In the genomic region with DNA sequence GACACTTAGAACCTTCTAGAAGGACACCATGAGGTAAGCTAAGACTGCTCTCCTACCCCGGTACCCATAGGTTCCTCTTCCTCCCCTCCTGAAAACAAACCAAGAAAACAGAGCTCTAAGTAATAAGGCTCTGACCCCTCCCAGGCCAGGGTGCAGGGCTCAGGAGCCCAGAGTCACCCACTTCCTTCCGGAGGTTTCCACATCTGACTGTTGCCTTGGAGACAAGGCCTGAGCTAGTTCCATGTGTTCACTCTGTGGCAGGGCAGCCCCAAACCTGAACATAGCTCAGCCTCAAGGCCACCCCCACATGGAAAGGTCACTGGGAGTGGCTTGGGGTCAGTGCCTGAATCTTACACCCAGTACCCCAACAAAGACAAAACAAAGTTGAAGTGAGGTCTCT, we compare ENCODE assay signal across 9 mouse cellular contexts. TPM values are rescaled to one million over a fixed set of nuclear protein-coding genes. Genes with fewer than 3 reads are reported as not detected.
DNase-seq lines count a peak whose midpoint lies in the region; ATAC-seq and TF ChIP-seq lines count a peak whose summit lies in the region.
"Had no signal": no experiment of that assay in that cellular context is flagged by ENCODE, and none has a peak within 500 bp of the region (broad histone marks: within the 10 kb centered on the region; RNA-seq: fewer than 3 reads in every experiment).

No protein-coding gene starts in this region.

- H3K4me2 ChIP-seq in heart, postnatal 0 days (ENCODE audit: low read depth, low read length): peak overlapping the region; percentile 36; the same call in 1 of the 2 replicates
- H3K4me2 ChIP-seq in liver, embryonic 14.5 days (ENCODE audit: low read depth): peak overlapping the region; percentile 41
- no peak overlapping the region for H3K4me2 ChIP-seq in forebrain, embryonic 14.5 days (ENCODE audit: low read length)
- H3K4me2 ChIP-seq: limb, embryonic 13.5 days had no signal

- no peak overlapping the region for H3K9ac ChIP-seq in heart, postnatal 0 days (replicated peaks; ENCODE audit: low read depth, low read length)
- peak overlapping the region; percentile 47; the same call in 1 of the 2 replicates for H3K9ac ChIP-seq in liver, embryonic 14.5 days (replicated peaks)
- no peak overlapping the region for H3K9ac ChIP-seq in forebrain, embryonic 14.5 days (ENCODE audit: low read length)

- H3K27ac ChIP-seq in heart, postnatal 0 days (ENCODE audit: low read depth): peak overlapping the region; percentile 55; the same call in 1 of the 2 replicates
- peak overlapping the region; percentile 55 for H3K27ac ChIP-seq in liver, embryonic 14.5 days
- no peak overlapping the region for H3K27ac ChIP-seq in forebrain, embryonic 14.5 days (ENCODE audit: low read depth, low read length)

- peaks cover 12% of the 10 kb centered on the region; the same call in 1 of the 2 replicates for H3K4me1 ChIP-seq in heart, postnatal 0 days (ENCODE audit: control insufficient read depth, insufficient read depth)
- H3K4me1 ChIP-seq in liver, embryonic 14.5 days (replicated peaks; ENCODE audit: control insufficient read depth in 2 of 2, insufficient read depth in 2 of 2, low read length in 1 of 2): peaks cover 57 to 70% of the 10 kb centered on the region in 2 experiments
- H3K4me1 ChIP-seq in forebrain, embryonic 14.5 days (ENCODE audit: control insufficient read depth, insufficient read depth, low read length): no peaks in the 10 kb centered on the region; the same call in 1 of the 2 replicates

- peaks cover 24% of the 10 kb centered on the region for H3K36me3 ChIP-seq in heart, postnatal 0 days (replicated peaks; ENCODE audit: control insufficient read depth, insufficient read depth, low read length)
- peaks cover 4% of the 10 kb centered on the region for H3K36me3 ChIP-seq in liver, embryonic 14.5 days (replicated peaks; ENCODE audit: control insufficient read depth, insufficient read depth, low read depth)
- H3K36me3 ChIP-seq in forebrain, embryonic 14.5 days (ENCODE audit: control insufficient read depth, insufficient read depth, low read length): peaks cover 29% of the 10 kb centered on the region

- TF ChIP-seq CTCF in heart, postnatal 0 days (IDR thresholded peaks at IDR 0.05; ENCODE audit: low read depth): no peak
- TF ChIP-seq CTCF in liver, embryonic 14.5 days (IDR thresholded peaks at IDR 0.05; ENCODE audit: low read depth): no peak

- H3K9me3 ChIP-seq in heart, postnatal 0 days (replicated peaks; ENCODE audit: control insufficient read depth, low read length): no peaks in the 10 kb centered on the region
- H3K9me3 ChIP-seq in liver, embryonic 14.5 days (ENCODE audit: control insufficient read depth, low read length): no peaks in the 10 kb centered on the region
- no peaks in the 10 kb centered on the region for H3K9me3 ChIP-seq in forebrain, embryonic 14.5 days (replicated peaks; ENCODE audit: control insufficient read depth, low read length)
- H3K9me3 ChIP-seq: limb, embryonic 13.5 days had no signal

- H3K4me3 ChIP-seq in heart, postnatal 0 days (ENCODE audit: low read depth, low read length): no peak overlapping the region
- H3K4me3 ChIP-seq in liver, embryonic 14.5 days (ENCODE audit: insufficient read depth in 1 of 2, low read depth in 2 of 2, low read length in 2 of 2): no peak overlapping the region
- no peak overlapping the region for H3K4me3 ChIP-seq in forebrain, embryonic 14.5 days (ENCODE audit: low read depth, low read length)
- H3K4me3 ChIP-seq: limb, embryonic 13.5 days had no signal

- WGBS in heart, postnatal 0 days: 60% methylated on average over 2 of the region's 2 CpGs
- 7% methylated on average over 2 of the region's 2 CpGs for WGBS in liver, embryonic 14.5 days (ENCODE audit: insufficient replicate concordance)
- WGBS in forebrain, embryonic 14.5 days: 85% methylated on average over 2 of the region's 2 CpGs

- H3K27me3 ChIP-seq in heart, postnatal 0 days (ENCODE audit: control insufficient read depth, insufficient read depth, low read length): no peaks in the 10 kb centered on the region
- H3K27me3 ChIP-seq in liver, embryonic 14.5 days (ENCODE audit: control insufficient read depth, insufficient read depth, low read length): no peaks in the 10 kb centered on the region
- no peaks in the 10 kb centered on the region for H3K27me3 ChIP-seq in forebrain, embryonic 14.5 days (replicated peaks; ENCODE audit: control insufficient read depth, insufficient read depth, low read length)
- H3K27me3 ChIP-seq: limb, embryonic 13.5 days had no signal

- no peak for TF ChIP-seq EP300 in heart, postnatal 0 days (IDR thresholded peaks at IDR 0.05; ENCODE audit: low read depth)
- TF ChIP-seq EP300 in liver, embryonic 14.5 days (IDR thresholded peaks at IDR 0.05; ENCODE audit: low read depth): no peak

- ATAC-seq in heart, postnatal 0 days (ENCODE audit: insufficient read depth, low read depth): no peak
- peak; percentile 9; the same call in 1 of the 2 replicates for ATAC-seq in liver, embryonic 14.5 days (ENCODE audit: insufficient read depth)
- no peak for ATAC-seq in forebrain, embryonic 14.5 days

- peak; percentile 99 for DNase-seq in 416B (ENCODE audit: low read depth)
- peak; percentile 89 for DNase-seq in MEL-GATA-1-ER (ENCODE audit: extremely low read depth, low read depth)
- no peak for DNase-seq in heart, postnatal 0 days (ENCODE audit: low spot score)
- peak in 1 of 3 experiments; percentile 65 for DNase-seq in liver, embryonic 14.5 days (ENCODE audit: low read depth in 3 of 3, low spot score in 3 of 3)
- DNase-seq in spleen, adult 12 weeks (ENCODE audit: low spot score): peak; percentile 71
- no peak for DNase-seq in forebrain, embryonic 14.5 days (ENCODE audit: low spot score)
- DNase-seq in right cerebral cortex, postnatal 4 days: no peak
- DNase-seq in right cerebral cortex, postnatal 36 days (ENCODE audit: low spot score in 2 of 2): no peak

RNA-seq across cellular contexts. Expression of a gene that starts 6.6 kb away (rescaled TPM):
- 15.0 and 15.6 TPM in 2 replicates for total RNA-seq in heart, postnatal 0 days (2014; rRNA removed; ENCODE audit: low replicate concordance)
- 10.8 and 11.5 TPM in 2 replicates for polyA plus RNA-seq in heart, postnatal 0 days (2015; fragmentation: Nextera tagmentation; extraction: Ambion mirVana)
- 13.0 and 15.8 TPM in 2 replicates for polyA plus RNA-seq in liver, embryonic 14.5 days (2012; rRNA removed)
- 14.2 and 16.0 TPM in 2 replicates for polyA plus RNA-seq in liver, embryonic 14.5 days (2014; fragmentation: Nextera tagmentation; extraction: Ambion mirVana)
- 35.7 and 37.2 TPM in 2 replicates for polyA plus RNA-seq in forebrain, embryonic 14.5 days (2014; fragmentation: Nextera tagmentation; extraction: Ambion mirVana)

RNA-seq across cellular contexts. Expression of a gene that starts 6.8 kb away (rescaled TPM):
- total RNA-seq in heart, postnatal 0 days (2014; rRNA removed; ENCODE audit: low replicate concordance): 6.6 and 6.9 TPM in 2 replicates
- polyA plus RNA-seq in heart, postnatal 0 days (2015; fragmentation: Nextera tagmentation; extraction: Ambion mirVana): 3.6 and 7.3 TPM in 2 replicates
- polyA plus RNA-seq in liver, embryonic 14.5 days (2012; rRNA removed): 9.9 and 11.3 TPM in 2 replicates
- polyA plus RNA-seq in liver, embryonic 14.5 days (2014; fragmentation: Nextera tagmentation; extraction: Ambion mirVana): 4.0 and 6.0 TPM in 2 replicates
- 16.0 and 21.5 TPM in 2 replicates for polyA plus RNA-seq in forebrain, embryonic 14.5 days (2014; fragmentation: Nextera tagmentation; extraction: Ambion mirVana)

RNA-seq across cellular contexts. Expression of a gene that starts 17.3 kb away (rescaled TPM):
- total RNA-seq in heart, postnatal 0 days (2014; rRNA removed; ENCODE audit: low replicate concordance): 150 and 174 TPM in 2 replicates
- polyA plus RNA-seq in heart, postnatal 0 days (2015; fragmentation: Nextera tagmentation; extraction: Ambion mirVana): 76.9 and 78.3 TPM in 2 replicates
- 59.7 and 69.1 TPM in 2 replicates for polyA plus RNA-seq in liver, embryonic 14.5 days (2012; rRNA removed)
- 58.7 and 74.3 TPM in 2 replicates for polyA plus RNA-seq in liver, embryonic 14.5 days (2014; fragmentation: Nextera tagmentation; extraction: Ambion mirVana)
- polyA plus RNA-seq in forebrain, embryonic 14.5 days (2014; fragmentation: Nextera tagmentation; extraction: Ambion mirVana): 43.1 and 49.1 TPM in 2 replicates

RNA-seq across cellular contexts. Expression of a gene that starts 38.3 kb away (rescaled TPM):
- 92.2 and 108 TPM in 2 replicates for total RNA-seq in heart, postnatal 0 days (2014; rRNA removed; ENCODE audit: low replicate concordance)
- polyA plus RNA-seq in heart, postnatal 0 days (2015; fragmentation: Nextera tagmentation; extraction: Ambion mirVana): 36.7 and 40.6 TPM in 2 replicates
- 8.2 and 11.3 TPM in 2 replicates for polyA plus RNA-seq in liver, embryonic 14.5 days (2012; rRNA removed)
- polyA plus RNA-seq in liver, embryonic 14.5 days (2014; fragmentation: Nextera tagmentation; extraction: Ambion mirVana): 8.6 and 12.0 TPM in 2 replicates
- 42.6 and 52.2 TPM in 2 replicates for polyA plus RNA-seq in forebrain, embryonic 14.5 days (2014; fragmentation: Nextera tagmentation; extraction: Ambion mirVana)

RNA-seq across cellular contexts. Expression of a gene that starts 46.9 kb away (rescaled TPM):
- total RNA-seq in heart, postnatal 0 days (2014; rRNA removed; ENCODE audit: low replicate concordance): 72.7 and 77.9 TPM in 2 replicates
- 31.6 and 34.3 TPM in 2 replicates for polyA plus RNA-seq in heart, postnatal 0 days (2015; fragmentation: Nextera tagmentation; extraction: Ambion mirVana)
- polyA plus RNA-seq in liver, embryonic 14.5 days (2012; rRNA removed): 24.5 and 26.2 TPM in 2 replicates
- polyA plus RNA-seq in liver, embryonic 14.5 days (2014; fragmentation: Nextera tagmentation; extraction: Ambion mirVana): 20.1 and 22.4 TPM in 2 replicates
- 81.0 and 99.5 TPM in 2 replicates for polyA plus RNA-seq in forebrain, embryonic 14.5 days (2014; fragmentation: Nextera tagmentation; extraction: Ambion mirVana)

Comparison
In these comparisons a context has a peak if more than half of its experiments do, and no peak if none do; other contexts are left out.
1. DNase-seq: peak in 416B (single experiment), MEL-GATA-1-ER (single experiment) and spleen, adult 12 weeks (single experiment); none in heart, postnatal 0 days (single experiment), forebrain, embryonic 14.5 days (single experiment), right cerebral cortex, postnatal 4 days (single experiment) and right cerebral cortex, postnatal 36 days (0 of 2).